Comparison of ENCODE assay signal across 25 mouse cellular contexts in the genomic region with DNA sequence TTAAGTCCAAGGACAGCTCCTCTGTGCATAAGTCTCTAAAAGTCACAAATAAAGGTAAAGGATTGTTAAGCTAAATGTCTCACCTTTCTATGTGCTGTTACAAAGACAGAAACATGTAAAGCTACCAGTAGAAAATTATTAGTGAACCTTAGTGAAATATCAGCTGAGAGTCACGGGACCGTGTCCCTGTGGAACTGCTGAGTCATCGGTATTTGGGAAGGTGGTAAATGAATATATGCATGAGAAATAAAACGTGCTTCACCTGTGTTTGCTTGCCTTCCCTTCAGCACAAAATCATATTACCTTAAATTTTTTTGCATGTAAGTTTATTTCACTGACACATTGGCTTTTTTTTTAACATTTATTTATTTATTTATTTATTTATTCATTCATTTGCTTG. TPM values are rescaled to one million over a fixed set of nuclear protein-coding genes. Genes with fewer than 3 reads are reported as not detected.
DNase-seq lines count a peak whose midpoint lies in the region; ATAC-seq and TF ChIP-seq lines count a peak whose summit lies in the region.
"Had no signal": no experiment of that assay in that cellular context is flagged by ENCODE, and none has a peak within 500 bp of the region (broad histone marks: within the 10 kb centered on the region; RNA-seq: fewer than 3 reads in every experiment).

No protein-coding gene starts in this region.

- H3K4me2 ChIP-seq in limb, embryonic 13.5 days (replicated peaks): no peak overlapping the region
- H3K4me2 ChIP-seq: embryonic facial prominence, embryonic 15.5 days; hindbrain, embryonic 13.5 days; liver, embryonic 12.5 days; lung, embryonic 14.5 days; midbrain, embryonic 13.5 days had no signal

- no peak overlapping the region for H3K4me3 ChIP-seq in MEL (ENCODE audit: control insufficient read depth in 1 of 2, insufficient read depth in 1 of 2, low read depth in 2 of 2, low read length in 2 of 2)
- H3K4me3 ChIP-seq in embryonic fibroblast, embryonic 13.5 days (ENCODE audit: insufficient read depth, low read length): no peak overlapping the region
- no peak overlapping the region for H3K4me3 ChIP-seq in limb, embryonic 13.5 days
- no peak overlapping the region for H3K4me3 ChIP-seq in heart, adult 2 months
- H3K4me3 ChIP-seq: embryonic facial prominence, embryonic 15.5 days; hindbrain, embryonic 13.5 days; left cerebral cortex, adult 2 months; liver, embryonic 12.5 days; megakaryocyte, embryonic 14.5 days; midbrain, embryonic 13.5 days had no signal

- no peaks in the 10 kb centered on the region for H3K9me3 ChIP-seq in MEL (replicated peaks; ENCODE audit: insufficient read depth, low read length)
- H3K9me3 ChIP-seq in limb, embryonic 13.5 days: no peaks in the 10 kb centered on the region
- H3K9me3 ChIP-seq: embryonic facial prominence, embryonic 15.5 days; hindbrain, embryonic 13.5 days; liver, embryonic 12.5 days; midbrain, embryonic 13.5 days had no signal

- intact Hi-C loops in heart, adult 2 months (cut with DNase I): loop anchor here (5.0 kb wide), 1 partner anchor 47 kb away; no protein-coding TSS in a partner anchor

- TF ChIP-seq POLR2A in MEL (IDR thresholded peaks at IDR 0.05; ENCODE audit: control insufficient read depth in 1 of 2, insufficient read depth in 1 of 2, low read depth in 1 of 2, low read length in 2 of 2, poor library complexity in 1 of 2): no peak
- no peak for TF ChIP-seq POLR2A in embryonic fibroblast, embryonic 13.5 days (IDR thresholded peaks at IDR 0.05; ENCODE audit: low read depth, low read length)
- TF ChIP-seq POLR2A in heart, adult 2 months (IDR thresholded peaks at IDR 0.05; ENCODE audit: insufficient read depth, low read depth, low read length): no peak

- no peaks in the 10 kb centered on the region for H3K79me2 ChIP-seq in MEL (ENCODE audit: control insufficient read depth, insufficient read depth, low read length, poor library complexity)
- H3K79me2 ChIP-seq in heart, adult 2 months (replicated peaks; ENCODE audit: control insufficient read depth, insufficient read depth, low read length): no peaks in the 10 kb centered on the region

- 54% methylated on average over 4 of the region's 4 CpGs for WGBS in limb, embryonic 13.5 days
- 81% methylated on average over 4 of the region's 4 CpGs for WGBS in heart, adult 2 months

- peak; percentile 22 for DNase-seq in kidney, adult 11 months
- no peak for DNase-seq in kidney, postnatal 10 days
- DNase-seq in MEL (ENCODE audit: low read depth, low spot score): no peak
- no peak for DNase-seq in heart, adult 2 months
- no peak for DNase-seq in lung, adult 18-20 months
- no peak for DNase-seq in heart, adult 18-20 months
- DNase-seq: adrenal gland, postnatal 36 days; cerebellum, adult 9-10 months; gastrocnemius, postnatal 25 days; lung, embryonic 14.5 days; right cerebral cortex, postnatal 14 days; thymus, adult 2 months; thymus, postnatal 4 days had no signal

- H3K9ac ChIP-seq in MEL (ENCODE audit: control insufficient read depth, low read depth, low read length, poor library complexity, severe bottlenecking): no peak overlapping the region
- H3K9ac ChIP-seq in limb, embryonic 13.5 days: no peak overlapping the region
- H3K9ac ChIP-seq in heart, adult 2 months (ENCODE audit: low read depth, low read length): no peak overlapping the region
- H3K9ac ChIP-seq: embryonic facial prominence, embryonic 15.5 days; hindbrain, embryonic 13.5 days; liver, embryonic 12.5 days; lung, embryonic 14.5 days; midbrain, embryonic 13.5 days had no signal

- no peak for TF ChIP-seq EP300 in MEL (IDR thresholded peaks at IDR 0.05; ENCODE audit: low read depth in 1 of 2, low read length in 2 of 2)
- no peak for TF ChIP-seq EP300 in heart, adult 2 months (IDR thresholded peaks at IDR 0.05; ENCODE audit: insufficient read depth, low read depth, low read length)

- no peak overlapping the region for H3K27ac ChIP-seq in MEL (ENCODE audit: control insufficient read depth, low read depth, low read length)
- peak overlapping the region; percentile 39 for H3K27ac ChIP-seq in embryonic fibroblast, embryonic 13.5 days (ENCODE audit: insufficient read depth, low read length)
- peak overlapping the region; percentile 83; the same call in 1 of the 2 replicates for H3K27ac ChIP-seq in limb, embryonic 13.5 days
- H3K27ac ChIP-seq in heart, adult 2 months: no peak overlapping the region
- H3K27ac ChIP-seq: hindbrain, embryonic 13.5 days; left cerebral cortex, adult 2 months; liver, embryonic 12.5 days; midbrain, embryonic 13.5 days; stomach, postnatal 0 days had no signal

- H3K4me1 ChIP-seq in MEL (ENCODE audit: control insufficient read depth in 1 of 2, insufficient read depth in 2 of 2, low read length in 2 of 2): no peaks in the 10 kb centered on the region
- H3K4me1 ChIP-seq in embryonic fibroblast, embryonic 13.5 days (ENCODE audit: control insufficient read depth, insufficient read depth, low read length): peaks cover 4% of the 10 kb centered on the region; the same call in 1 of the 2 replicates
- peaks cover 24% of the 10 kb centered on the region for H3K4me1 ChIP-seq in limb, embryonic 13.5 days
- no peaks in the 10 kb centered on the region; the same call in 1 of the 2 replicates for H3K4me1 ChIP-seq in heart, adult 2 months (ENCODE audit: control insufficient read depth, insufficient read depth, low read length)
- H3K4me1 ChIP-seq: hindbrain, embryonic 13.5 days; liver, embryonic 12.5 days; megakaryocyte, embryonic 14.5 days; midbrain, embryonic 13.5 days had no signal

- TF ChIP-seq RAD21 in MEL (IDR thresholded peaks at IDR 0.05; ENCODE audit: low read depth, low read length): no peak

- no peaks in the 10 kb centered on the region for H3K36me3 ChIP-seq in MEL (ENCODE audit: control insufficient read depth in 1 of 2, insufficient read depth in 2 of 2, low read length in 2 of 2)
- no peaks in the 10 kb centered on the region for H3K36me3 ChIP-seq in limb, embryonic 13.5 days
- no peaks in the 10 kb centered on the region for H3K36me3 ChIP-seq in heart, adult 2 months (ENCODE audit: control insufficient read depth, insufficient read depth, low read length)
- H3K36me3 ChIP-seq: embryonic facial prominence, embryonic 15.5 days; hindbrain, embryonic 13.5 days; liver, embryonic 12.5 days; midbrain, embryonic 13.5 days had no signal

- no peaks in the 10 kb centered on the region; a peak in 1 of 4 replicates for H3K27me3 ChIP-seq in MEL (ENCODE audit: control insufficient read depth in 1 of 2, insufficient read depth in 2 of 2, low read length in 2 of 2)
- no peaks in the 10 kb centered on the region for H3K27me3 ChIP-seq in limb, embryonic 13.5 days
- H3K27me3 ChIP-seq in heart, adult 2 months (ENCODE audit: control insufficient read depth, insufficient read depth, low read length): no peaks in the 10 kb centered on the region
- H3K27me3 ChIP-seq: embryonic facial prominence, embryonic 15.5 days; hindbrain, embryonic 13.5 days; liver, embryonic 12.5 days; megakaryocyte, embryonic 14.5 days; midbrain, embryonic 13.5 days; Patski had no signal

- no peak for ATAC-seq in limb, embryonic 13.5 days (ENCODE audit: low FRiP score, low read depth)
- ATAC-seq: inflammation-experienced regulatory T-cells, adult 6 months; liver, embryonic 12.5 days; midbrain, embryonic 13.5 days; Patski had no signal

- no peak for TF ChIP-seq CTCF in MEL (IDR thresholded peaks at IDR 0.05 in 2 of 3, conservative IDR thresholded peaks at IDR 0.05 in 1 of 3; ENCODE audit: control insufficient read depth in 1 of 3, insufficient read depth in 1 of 3, low read depth in 2 of 3, low read length in 3 of 3, poor library complexity in 1 of 3, severe bottlenecking in 1 of 3)
- no peak for TF ChIP-seq CTCF in embryonic fibroblast, embryonic 13.5 days (IDR thresholded peaks at IDR 0.05; ENCODE audit: borderline replicate concordance, insufficient read depth, low read length)
- TF ChIP-seq CTCF in heart, adult 2 months (IDR thresholded peaks at IDR 0.05): no peak

TF ChIP-seq in MEL, 35 proteins besides CTCF, POLR2A, EP300 and RAD21:
- no peak for TF ChIP-seq TCF12 (IDR thresholded peaks at IDR 0.05; ENCODE audit: low read depth, low read length)
- TF ChIP-seq MAFK (IDR thresholded peaks at IDR 0.05; ENCODE audit: borderline replicate concordance, low read depth, low read length): peak; percentile 85

RNA-seq across cellular contexts. Expression of gene Sh3bp4, which starts 36.2 kb away (rescaled TPM):
- total RNA-seq in MEL (2012; rRNA removed): 0.07 TPM in 1 of 2 replicates, not detected in the other
- not detected for polyA plus RNA-seq in MEL (2012; ENCODE audit: insufficient read depth in 1 of 2, insufficient read length in 2 of 2, low read depth in 1 of 2, low replicate concordance in 2 of 2, missing spikeins in 1 of 2)
- 19.8 and 21.7 TPM in 2 replicates for polyA plus RNA-seq in embryonic fibroblast, embryonic 13.5 days (2011; ENCODE audit: insufficient read length, low read depth, missing spikeins)
- polyA plus RNA-seq in limb, embryonic 13.5 days (2015; fragmentation: Nextera tagmentation; extraction: Ambion mirVana): 21.6 and 21.8 TPM in 2 replicates
- total RNA-seq in heart, adult 2 months (2021): 10 to 100 TPM in 1 of 2 experiments, 1 to 10 TPM in 1; 10.0 to 11.1 TPM
- polyA plus RNA-seq in heart, adult 2 months (2012; rRNA removed): 8.6 and 10.2 TPM in 2 replicates
- total RNA-seq in heart, adult 18-20 months (2021): 10 to 100 TPM; 11.2 TPM
- total RNA-seq: neutrophil, adult 5-6 weeks had no signal

Comparison
In these comparisons a context has a peak if more than half of its experiments do, and no peak if none do; other contexts are left out.
1. H3K27ac ChIP-seq: peak in embryonic fibroblast, embryonic 13.5 days (single experiment) and limb, embryonic 13.5 days (single experiment); none in MEL (single experiment) and heart, adult 2 months (single experiment).